Mouse (Mus musculus) liver, embryonic 14.5 days (tissue): ENCODE data around the gene Csnk2a2. TPM values are rescaled to one million over a fixed set of nuclear protein-coding genes. Genes with fewer than 3 reads are reported as not detected.

Source experiments
- ATAC-seq: fragments of 200-750 bp; cut with Nextera tagmentation; 2 replicates; pipeline ENCODE4 v1.8.0; 2017; ENCODE audit warnings: moderate number of reproducible peaks, mild to moderate bottlenecking, moderate library complexity; ENCODE audit not compliant: insufficient read depth
- DNase-seq, 3 experiments: peaks; one replicate each; pipeline ENCODE4 v3.0.0-alpha.2; 2012 to 2013; ENCODE audit warnings: low read depth in 3 of 3, low spot score in 3 of 3
- H3K27ac ChIP-seq: fragments of 300-500 bp; sonication (generic); 2 replicates; pipeline ENCODE4 v1.5.1; 2014; ENCODE audit warnings: moderate library complexity, mild to moderate bottlenecking, control low read depth, inconsistent platforms
- H3K27me3 ChIP-seq: fragments of 300-500 bp; sonication (generic); 2 replicates; pipeline ENCODE4 v1.6.1; 2014; ENCODE audit warnings: mild to moderate bottlenecking, low read length, moderate library complexity; ENCODE audit not compliant: control insufficient read depth, insufficient read depth
- H3K36me3 ChIP-seq: fragments of 300-500 bp; sonication (generic); replicated peaks from 2 replicates; pipeline ENCODE4 v1.6.1; 2014; ENCODE audit warnings: low read depth; ENCODE audit not compliant: control insufficient read depth, insufficient read depth
- H3K4me1 ChIP-seq, 2 experiments: fragments of 200-500 bp in 1 of 2; fragments of 300-500 bp in 1 of 2; sonication (generic) in 1 of 2; replicated peaks; 2 replicates each; pipeline ENCODE4 v1.6.1; 2012 to 2014; ENCODE audit warnings: antibody characterized with exemption in 1 of 2, inconsistent platforms in 1 of 2, low read length in 1 of 2; ENCODE audit not compliant: control insufficient read depth in 2 of 2, insufficient read depth in 2 of 2
- H3K4me2 ChIP-seq: fragments of 300-500 bp; sonication (generic); 2 replicates; pipeline ENCODE4 v1.6.1; 2014; ENCODE audit warnings: low read depth, mild to moderate bottlenecking, control low read depth, moderate library complexity
- H3K4me3 ChIP-seq, 2 experiments: fragments of 200-500 bp in 1 of 2; fragments of 300-500 bp in 1 of 2; sonication (generic) in 1 of 2; 2 replicates each; pipeline ENCODE4 v1.5.1; 2012 to 2014; ENCODE audit warnings: low read depth in 2 of 2, low read length in 2 of 2, mild to moderate bottlenecking in 2 of 2, control low read depth in 1 of 2, inconsistent platforms in 1 of 2, moderate library complexity in 1 of 2; ENCODE audit not compliant: insufficient read depth in 1 of 2
- H3K9ac ChIP-seq: fragments of 300-500 bp; sonication (generic); replicated peaks from 2 replicates; pipeline ENCODE4 v1.6.1; 2014; ENCODE audit warnings: mild to moderate bottlenecking, control low read depth, moderate library complexity
- H3K9me3 ChIP-seq: fragments of 300-500 bp; sonication (generic); 2 replicates; pipeline ENCODE4 v1.6.1; 2016; ENCODE audit warnings: low read length, mixed read lengths; ENCODE audit not compliant: control insufficient read depth
- CTCF ChIP-seq: IDR thresholded peaks from 2 replicates; pipeline ENCODE4 v1.5.1; 2016; ENCODE audit warnings: antibody characterized with exemption, low read depth, control low read depth
- EP300 ChIP-seq: IDR thresholded peaks from 2 replicates; pipeline ENCODE4 v1.6.1; 2016; ENCODE audit warnings: antibody characterized with exemption, low read depth
- WGBS: fragments of 180-500 bp; shearing (Covaris S2); extraction: QIAGEN DNeasy Blood & Tissue Kit; methylation state at CpG from one replicate; pipeline ENCODE4 v1.1.7; 2014; ENCODE audit not compliant: insufficient replicate concordance; 5-methylcytosine and 5-hydroxymethylcytosine counted together
- polyA plus RNA-seq, 2 experiments: library from polyadenylated mRNA; depleted of rRNA in 1 of 2; stranded (reverse) in 1 of 2; unstranded in 1 of 2; fragments of >200 nt; fragmentation: Nextera tagmentation in 1 of 2; extraction: Ambion mirVana in 1 of 2; gene quantifications; 2 replicates each; pipeline versions ENCODE4 v1.2.1 to v1.2.3; 2012 to 2014

The Csnk2a2 gene
- polyA plus RNA-seq, 2 experiments, result 6.9 to 12.8 TPM

DNA sequence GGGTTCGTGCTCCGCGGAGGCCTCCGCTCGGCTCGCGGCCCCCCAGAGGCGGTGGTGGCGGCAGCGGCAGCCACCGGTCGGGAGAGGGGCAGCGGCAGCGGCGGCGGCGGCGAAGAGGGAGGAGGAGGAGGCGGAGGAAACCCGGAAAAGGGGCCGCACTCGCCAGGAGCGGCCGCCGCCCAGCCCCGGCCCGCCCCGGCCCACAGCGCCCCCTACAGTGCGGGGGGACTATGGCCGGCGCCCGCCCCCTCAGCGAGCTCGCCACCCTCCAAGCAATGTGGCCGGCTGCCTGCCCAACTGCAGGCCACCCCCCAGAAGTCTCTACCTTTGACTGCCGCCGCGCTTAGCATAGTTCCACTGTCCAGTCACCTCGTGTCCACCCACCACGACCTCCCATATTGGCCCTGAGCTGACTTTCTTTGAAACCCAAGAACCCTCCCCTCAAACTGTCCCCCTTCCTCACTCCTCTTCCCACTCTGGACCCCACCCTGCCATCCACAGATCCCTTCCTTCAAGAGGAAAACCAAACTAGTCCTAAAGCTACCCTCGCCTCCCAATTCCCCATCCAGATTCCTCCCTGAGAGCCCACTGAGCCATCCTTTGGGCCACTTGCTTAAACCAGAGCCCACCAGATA, 1.0 kb downstream of the Csnk2a2 start:
- Histone ChIP-seq H3K4me2 (peak overlapping the region; percentile 93), H3K27ac (no peak overlapping the region), H3K9me3 (no peaks in the 10 kb centered on the region), H3K9ac (peak overlapping the region; percentile 94), H3K36me3 (peaks cover 12% of the 10 kb centered on the region), H3K4me3 (peak overlapping the region; percentile 94 to 99), H3K27me3 (no peaks in the 10 kb centered on the region), H3K4me1 (peaks cover 8 to 12% of the 10 kb centered on the region in 2 experiments)
- no peak for TF ChIP-seq EP300
- peak; percentile 76 for TF ChIP-seq CTCF
- ATAC-seq (peak; percentile 88), DNase-seq (peak; percentile 60 to 66 (median 65))
- 2% methylated on average over 21 of the region's 42 CpGs for WGBS

- Histone ChIP-seq H3K36me3 (peaks cover 16% of the 10 kb centered on the region), H3K27me3 (no peaks in the 10 kb centered on the region), H3K9ac (peak overlapping the region; percentile 94), H3K4me2 (peak overlapping the region; percentile 93), H3K9me3 (no peaks in the 10 kb centered on the region), H3K4me3 (peak overlapping the region; percentile 94 to 99), H3K4me1 (peaks cover 8 to 12% of the 10 kb centered on the region in 2 experiments), H3K27ac (no peak overlapping the region)
- under 1% methylated on average over 72 of the region's 95 CpGs for WGBS
- DNase-seq (no peak), ATAC-seq (peak; percentile 64)
- TF ChIP-seq CTCF, result 0 out of 2 replicates have a peak, but pooled peaks have one; percentile 32
- TF ChIP-seq EP300, result no peak
Measured at GRCm38 (mm10) chr8:95487800-95488697, 1.8 kb downstream of the Csnk2a2 start.

GRCm38 (mm10) chr8:95470008-95470407, 19.8 kb downstream of the Csnk2a2 start:
- no peak overlapping the region for H3K27ac ChIP-seq
- TF ChIP-seq EP300, result no peak
- TF ChIP-seq CTCF, result no peak
- 81% methylated on average over 4 of the region's 4 CpGs for WGBS
- H3K4me2 ChIP-seq, result no peak overlapping the region
- H3K9ac ChIP-seq, result no peak overlapping the region
- no peaks in the 10 kb centered on the region; a peak in 1 of 4 replicates for H3K4me1 ChIP-seq
- no peak overlapping the region for H3K4me3 ChIP-seq
- H3K27me3 ChIP-seq, result no peaks in the 10 kb centered on the region
- DNase-seq (no peak), ATAC-seq (no peak)
- H3K36me3 ChIP-seq, result peaks cover 40% of the 10 kb centered on the region
- no peaks in the 10 kb centered on the region for H3K9me3 ChIP-seq

DNA sequence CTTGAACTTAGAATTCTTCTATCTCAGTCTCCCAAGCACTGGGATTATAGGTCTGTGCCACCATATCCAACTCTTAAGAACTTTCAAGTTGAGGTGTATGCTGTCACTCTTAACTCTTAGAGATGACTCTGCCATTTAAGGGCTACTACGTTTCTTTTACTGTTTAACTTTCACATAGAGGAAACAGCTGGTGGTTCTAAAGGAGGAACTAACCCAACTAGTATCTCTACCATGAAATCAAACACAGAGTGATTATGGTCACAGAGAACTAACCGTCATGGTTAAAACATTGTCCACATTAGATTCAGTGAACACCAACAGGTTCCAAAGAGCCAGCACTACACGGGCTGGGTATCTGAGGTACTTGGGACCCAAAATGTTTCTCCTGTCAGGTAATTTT, 20.8 kb downstream of the Csnk2a2 start:
- H3K9me3 ChIP-seq, result no peaks in the 10 kb centered on the region
- ATAC-seq (no peak), DNase-seq (no peak)
- no peak overlapping the region for H3K27ac ChIP-seq
- WGBS, result 62% methylated on average over 3 of the region's 3 CpGs
- peaks cover 42% of the 10 kb centered on the region for H3K36me3 ChIP-seq
- no peaks in the 10 kb centered on the region; a peak in 1 of 4 replicates for H3K4me1 ChIP-seq
- no peak overlapping the region for H3K4me2 ChIP-seq
- TF ChIP-seq EP300 (no peak), CTCF (no peak)
- no peak overlapping the region for H3K9ac ChIP-seq
- no peaks in the 10 kb centered on the region for H3K27me3 ChIP-seq
- H3K4me3 ChIP-seq, result no peak overlapping the region

GRCm38 (mm10) chr8:95466543-95466942, 23.3 kb downstream of the Csnk2a2 start:
- Histone ChIP-seq H3K27ac (no peak overlapping the region), H3K4me1 (no peaks in the 10 kb centered on the region; a peak in 1 of 4 replicates), H3K4me2 (no peak overlapping the region), H3K9me3 (no peaks in the 10 kb centered on the region), H3K4me3 (no peak overlapping the region), H3K9ac (no peak overlapping the region), H3K27me3 (no peaks in the 10 kb centered on the region), H3K36me3 (peaks cover 29% of the 10 kb centered on the region)
- TF ChIP-seq CTCF (no peak), EP300 (no peak)
- ATAC-seq (no peak), DNase-seq (no peak)
- WGBS, result 78% methylated on average over 2 of the region's 2 CpGs
